Mouse (Mus musculus) MEL (cell line): ENCODE measurements around the gene Vps35l.

Source experiments
- EP300 ChIP-seq, 2 experiments: IDR thresholded peaks; 2 replicates each; pipeline ENCODE4 v1.6.1; 2011; ENCODE audit warnings: improper control_type of control experiment in 2 of 2, low read length in 2 of 2, low read depth in 1 of 2, mild to moderate bottlenecking in 1 of 2
- JUND ChIP-seq: IDR thresholded peaks from 2 replicates; pipeline ENCODE4 v1.6.1; 2011; ENCODE audit warnings: low read depth, mild to moderate bottlenecking, improper control_type of control experiment, low read length
- MAX ChIP-seq: IDR thresholded peaks from 2 replicates; pipeline ENCODE4 v1.6.1; 2011; ENCODE audit warnings: low read length, improper control_type of control experiment
- MEF2A ChIP-seq: IDR thresholded peaks from 2 replicates; pipeline ENCODE4 v1.6.1; 2014; ENCODE audit warnings: low read depth, mild to moderate bottlenecking, inconsistent platforms, low read length, improper control_type of control experiment; ENCODE audit not compliant: poor library complexity, insufficient replicate concordance, severe bottlenecking; ENCODE audit errors: extremely low read depth
- UBTF ChIP-seq: IDR thresholded peaks from 2 replicates; pipeline ENCODE4 v1.6.1; 2012; ENCODE audit warnings: low read depth, mild to moderate bottlenecking, inconsistent platforms, low read length, improper control_type of control experiment, moderate library complexity, borderline replicate concordance; ENCODE audit not compliant: insufficient read depth

GRCm38 (mm10) chr7:118819666-118820065 lies 79.6 kb downstream of the Vps35l start:
- TF ChIP-seq UBTF (no peak), MEF2A (no peak), EP300 (IDR thresholded peaks at IDR 0.05; ENCODE audit: low read depth in 1 of 2, low read length in 2 of 2) (no peak), MAX (no peak), JUND (no peak)
